Mouse (Mus musculus): Measurements from ENCODE around the gene Corin.

DNA sequence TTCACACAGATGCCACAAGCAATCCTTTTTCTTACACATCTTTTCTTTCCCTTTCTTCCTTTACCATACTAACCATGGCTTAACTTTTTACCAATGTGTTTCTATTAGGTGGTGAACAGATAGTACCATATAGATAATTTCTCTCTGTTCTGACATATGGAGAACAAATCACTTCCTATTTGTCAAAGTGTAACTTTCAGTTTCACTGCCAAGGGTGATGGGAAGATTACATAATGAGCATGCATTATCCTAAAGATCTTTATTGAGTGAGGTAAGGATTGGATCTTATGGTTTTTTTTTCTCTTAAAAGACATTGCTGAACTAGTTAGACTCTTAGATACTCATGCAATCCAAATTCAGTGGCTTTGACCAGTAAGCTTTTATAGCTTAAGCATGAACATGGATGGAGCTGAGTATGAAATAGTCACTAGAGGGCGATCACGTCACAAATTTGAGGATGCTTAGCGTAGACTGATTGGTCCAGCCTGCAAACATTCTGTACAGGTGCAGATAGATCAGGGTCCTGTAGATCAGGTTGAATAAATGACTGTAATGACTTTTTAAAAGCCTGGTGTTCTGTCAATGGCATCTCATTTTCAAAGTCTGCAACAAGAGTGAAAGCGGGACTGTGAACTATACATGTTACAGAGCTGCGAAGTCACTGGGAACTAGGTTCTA lies 154.1 kb downstream of the Corin start:
- TF ChIP-seq POLR2A (IDR thresholded peaks at IDR 0.05; ENCODE audit: borderline replicate concordance, low read depth, low read length) (no peak), CTCF (IDR thresholded peaks at IDR 0.05; ENCODE audit: low read depth, low read length) (no peak)

All from bone marrow macrophage, adult 2 months (primary cell).